Mouse (Mus musculus): ENCODE measurements around the gene Fam126b. TPM values are rescaled to one million over a fixed set of nuclear protein-coding genes. Genes with fewer than 3 reads are reported as not detected.

Fam126b gene
- polyA plus RNA-seq, 1 experiment: 9.1 TPM

GRCm38 (mm10) chr1:58504577-58505254, 81.4 kb downstream of the Fam126b start, which contains the start of gene Orc2:
Gene Orc2 (minus strand): TSS chr1:58505109.
- Histone ChIP-seq H3K4me3 (ENCODE audit: insufficient read depth, low read length) (peak within 1 kb of the TSS; percentile 87), H3K27ac (ENCODE audit: insufficient read depth, low read depth, low read length) (peak within 1 kb of the TSS; percentile 48), H3K4me1 (ENCODE audit: control insufficient read depth, insufficient read depth, low read length) (peaks cover 3% of the 10 kb centered on the region)
- TF ChIP-seq POLR2A (IDR thresholded peaks at IDR 0.05; ENCODE audit: borderline replicate concordance, low read depth, low read length) (no peak), CTCF (IDR thresholded peaks at IDR 0.05; ENCODE audit: low read depth, low read length) (no peak)

- Histone ChIP-seq H3K27ac (ENCODE audit: insufficient read depth, low read depth, low read length) (peak overlapping the region; percentile 48), H3K4me3 (ENCODE audit: insufficient read depth, low read length) (peak overlapping the region; percentile 87), H3K4me1 (ENCODE audit: control insufficient read depth, insufficient read depth, low read length) (peaks cover 3% of the 10 kb centered on the region)
- no peak for TF ChIP-seq CTCF (IDR thresholded peaks at IDR 0.05; ENCODE audit: low read depth, low read length)
- no peak for TF ChIP-seq POLR2A (IDR thresholded peaks at IDR 0.05; ENCODE audit: borderline replicate concordance, low read depth, low read length)
Observed at GRCm38 (mm10) chr1:58503793-58504370, 82.2 kb downstream of the Fam126b start.

- H3K27ac ChIP-seq (ENCODE audit: insufficient read depth, low read depth, low read length): no peak overlapping the region
- H3K4me1 ChIP-seq (ENCODE audit: control insufficient read depth, insufficient read depth, low read length): peaks cover 3% of the 10 kb centered on the region
- no peak for TF ChIP-seq POLR2A (IDR thresholded peaks at IDR 0.05; ENCODE audit: borderline replicate concordance, low read depth, low read length)
- no peak for TF ChIP-seq CTCF (IDR thresholded peaks at IDR 0.05; ENCODE audit: low read depth, low read length)
- H3K4me3 ChIP-seq (ENCODE audit: insufficient read depth, low read length): no peak overlapping the region
Observed at GRCm38 (mm10) chr1:58503134-58503533, 83.0 kb downstream of the Fam126b start.

GRCm38 (mm10) chr1:58498758-58499157, 87.4 kb downstream of the Fam126b start:
- Histone ChIP-seq H3K4me1 (ENCODE audit: control insufficient read depth, insufficient read depth, low read length) (peaks cover 3% of the 10 kb centered on the region), H3K4me3 (ENCODE audit: insufficient read depth, low read length) (no peak overlapping the region), H3K27ac (ENCODE audit: insufficient read depth, low read depth, low read length) (no peak overlapping the region)
- TF ChIP-seq POLR2A (IDR thresholded peaks at IDR 0.05; ENCODE audit: borderline replicate concordance, low read depth, low read length): no peak
- TF ChIP-seq CTCF (IDR thresholded peaks at IDR 0.05; ENCODE audit: low read depth, low read length): no peak

- TF ChIP-seq CTCF (IDR thresholded peaks at IDR 0.05; ENCODE audit: low read depth, low read length): no peak
- no peak for TF ChIP-seq POLR2A (IDR thresholded peaks at IDR 0.05; ENCODE audit: borderline replicate concordance, low read depth, low read length)
- no peak overlapping the region for H3K27ac ChIP-seq (ENCODE audit: insufficient read depth, low read depth, low read length)
- H3K4me3 ChIP-seq (ENCODE audit: insufficient read depth, low read length): no peak overlapping the region
- no peaks in the 10 kb centered on the region for H3K4me1 ChIP-seq (ENCODE audit: control insufficient read depth, insufficient read depth, low read length)
Observed at GRCm38 (mm10) chr1:58497678-58498077, 88.4 kb downstream of the Fam126b start.

- Histone ChIP-seq H3K4me1 (ENCODE audit: control insufficient read depth, insufficient read depth, low read length) (no peaks in the 10 kb centered on the region), H3K4me3 (ENCODE audit: insufficient read depth, low read length) (no peak overlapping the region), H3K27ac (ENCODE audit: insufficient read depth, low read depth, low read length) (no peak overlapping the region)
- TF ChIP-seq POLR2A (IDR thresholded peaks at IDR 0.05; ENCODE audit: borderline replicate concordance, low read depth, low read length) (no peak), CTCF (IDR thresholded peaks at IDR 0.05; ENCODE audit: low read depth, low read length) (no peak)
Observed at GRCm38 (mm10) chr1:58495603-58496002, 90.5 kb downstream of the Fam126b start.

- H3K4me1 ChIP-seq (ENCODE audit: control insufficient read depth, insufficient read depth, low read length): no peaks in the 10 kb centered on the region
- H3K4me3 ChIP-seq (ENCODE audit: insufficient read depth, low read length): no peak overlapping the region
- TF ChIP-seq CTCF (IDR thresholded peaks at IDR 0.05; ENCODE audit: low read depth, low read length) (no peak), POLR2A (IDR thresholded peaks at IDR 0.05; ENCODE audit: borderline replicate concordance, low read depth, low read length) (no peak)
- H3K27ac ChIP-seq (ENCODE audit: insufficient read depth, low read depth, low read length): no peak overlapping the region
Observed at GRCm38 (mm10) chr1:58482647-58483046, 103.5 kb downstream of the Fam126b start.

- H3K27ac ChIP-seq (ENCODE audit: insufficient read depth, low read depth, low read length): no peak overlapping the region
- no peaks in the 10 kb centered on the region for H3K4me1 ChIP-seq (ENCODE audit: control insufficient read depth, insufficient read depth, low read length)
- no peak for TF ChIP-seq POLR2A (IDR thresholded peaks at IDR 0.05; ENCODE audit: borderline replicate concordance, low read depth, low read length)
- no peak for TF ChIP-seq CTCF (IDR thresholded peaks at IDR 0.05; ENCODE audit: low read depth, low read length)
- no peak overlapping the region for H3K4me3 ChIP-seq (ENCODE audit: insufficient read depth, low read length)
Observed at GRCm38 (mm10) chr1:58475662-58476061, 110.5 kb downstream of the Fam126b start.

Other genes starting within 250 kb of the Fam126b start
- 113 and 126 TPM in 2 replicates for gene Bzw1, start 193.4 kb downstream of the Fam126b start, polyA plus RNA-seq (2012; ENCODE audit: insufficient read depth, insufficient read length, missing spikeins)
- 270 and 287 TPM in 2 replicates for gene Clk1, start 162.3 kb downstream of the Fam126b start, polyA plus RNA-seq (2012; ENCODE audit: insufficient read depth, insufficient read length, missing spikeins)
- 10.3 and 13.7 TPM in 2 replicates for gene Nif3l1, start 141.2 kb downstream of the Fam126b start, polyA plus RNA-seq (2012; ENCODE audit: insufficient read depth, insufficient read length, missing spikeins)
- gene Ppil3, start 140.8 kb downstream of the Fam126b start, polyA plus RNA-seq (2012; ENCODE audit: insufficient read depth, insufficient read length, missing spikeins): 23.8 and 33.3 TPM in 2 replicates
- gene Orc2, start 81.2 kb downstream of the Fam126b start, polyA plus RNA-seq (2012; ENCODE audit: insufficient read depth, insufficient read length, missing spikeins): 12.2 and 14.3 TPM in 2 replicates
- 94.5 and 121 TPM in 2 replicates for gene Ndufb3, start 61 bp upstream of the Fam126b start, polyA plus RNA-seq (2012; ENCODE audit: insufficient read depth, insufficient read length, missing spikeins)
- gene Als2cr12, start 109.7 kb upstream of the Fam126b start, polyA plus RNA-seq (2012; ENCODE audit: insufficient read depth, insufficient read length, missing spikeins): not detected in 2 replicates
- gene Cflar, start 125.2 kb upstream of the Fam126b start, polyA plus RNA-seq (2012; ENCODE audit: insufficient read depth, insufficient read length, missing spikeins): 95.8 and 102 TPM in 2 replicates
- 97.4 and 98.2 TPM in 2 replicates for gene Casp8, start 209.1 kb upstream of the Fam126b start, polyA plus RNA-seq (2012; ENCODE audit: insufficient read depth, insufficient read length, missing spikeins)